Mouse (Mus musculus) mature B cell (primary cell): ENCODE data around the gene Wwc1.

ENCODE experiments used
- in situ Hi-C: fragments of 300-500 bp; cut with MboI; formaldehyde crosslinking; loops from 2 replicates; pipeline ENCODE4 v1.14.3; 2019

Gene Wwc1

DNA sequence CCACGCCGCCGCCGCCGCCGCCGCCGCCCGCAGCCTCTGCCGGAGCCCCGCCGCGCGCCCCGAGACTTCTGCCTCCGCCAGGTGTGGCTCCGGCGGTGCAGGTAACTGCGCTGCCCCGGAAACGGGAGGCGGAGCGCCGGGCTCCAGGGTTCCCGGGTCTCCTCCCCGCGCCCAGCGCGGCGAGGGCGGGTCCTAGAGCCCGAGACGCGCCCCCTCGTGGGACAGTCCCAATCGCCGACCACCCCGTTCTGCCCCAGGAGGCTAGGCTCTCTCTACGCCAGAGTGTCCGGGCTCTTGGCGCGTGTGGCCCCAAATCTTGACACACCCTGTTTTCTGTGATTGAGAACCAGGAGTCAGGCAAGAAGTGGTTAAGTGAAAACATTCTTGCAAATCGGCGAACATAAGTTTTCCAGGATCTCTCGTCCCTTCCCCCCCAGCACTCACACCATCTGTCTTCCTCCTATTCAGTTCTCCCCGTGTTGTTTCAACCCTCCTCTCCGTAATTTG lies at the start of gene Wwc1:
TSS of gene Wwc1 (minus strand) at position 117 of the 507 bp plus-strand sequence.
- in situ Hi-C loops = no loop called here

DNA sequence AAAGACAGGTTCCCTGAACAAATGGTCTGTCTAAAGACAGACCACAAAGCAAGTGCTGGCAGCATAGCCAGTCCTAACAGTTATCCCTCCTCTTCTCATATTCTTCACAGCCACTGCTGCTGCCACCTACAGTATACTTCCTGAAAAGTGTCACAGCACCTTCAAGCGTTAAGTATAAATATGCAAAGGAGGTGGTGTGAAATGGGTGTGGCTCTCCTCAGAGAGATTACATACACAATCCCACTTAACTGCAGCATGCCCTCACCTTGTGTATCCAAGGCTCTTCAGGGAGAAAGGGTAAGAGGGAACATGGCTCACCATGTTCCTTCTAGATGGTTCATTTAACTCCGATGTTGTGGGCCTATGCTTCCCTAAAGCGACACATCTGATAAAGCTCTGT lies 39.7 kb upstream of the Wwc1 start:
- in situ Hi-C loops = no loop called here

DNA sequence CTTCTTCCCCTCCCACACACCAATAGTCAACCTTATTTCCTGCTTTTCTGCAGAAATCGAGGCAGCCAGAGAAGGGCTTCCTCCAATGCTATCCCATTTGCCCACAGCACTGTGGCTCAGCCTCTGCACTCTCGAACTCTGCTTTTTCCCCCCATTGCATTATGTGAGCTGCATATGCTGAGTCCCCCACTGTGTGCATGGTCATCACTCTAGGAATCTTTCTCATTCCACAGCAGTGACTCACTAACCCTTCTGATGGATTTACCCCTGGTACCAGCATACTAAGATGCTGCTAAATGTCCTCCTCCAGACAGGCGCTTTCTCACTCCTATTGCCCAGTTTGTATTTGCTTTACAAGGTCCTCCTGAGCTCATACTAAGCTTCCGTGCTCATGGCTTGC lies 32.9 kb upstream of the Wwc1 start:
- in situ Hi-C loops = no loop called here

DNA sequence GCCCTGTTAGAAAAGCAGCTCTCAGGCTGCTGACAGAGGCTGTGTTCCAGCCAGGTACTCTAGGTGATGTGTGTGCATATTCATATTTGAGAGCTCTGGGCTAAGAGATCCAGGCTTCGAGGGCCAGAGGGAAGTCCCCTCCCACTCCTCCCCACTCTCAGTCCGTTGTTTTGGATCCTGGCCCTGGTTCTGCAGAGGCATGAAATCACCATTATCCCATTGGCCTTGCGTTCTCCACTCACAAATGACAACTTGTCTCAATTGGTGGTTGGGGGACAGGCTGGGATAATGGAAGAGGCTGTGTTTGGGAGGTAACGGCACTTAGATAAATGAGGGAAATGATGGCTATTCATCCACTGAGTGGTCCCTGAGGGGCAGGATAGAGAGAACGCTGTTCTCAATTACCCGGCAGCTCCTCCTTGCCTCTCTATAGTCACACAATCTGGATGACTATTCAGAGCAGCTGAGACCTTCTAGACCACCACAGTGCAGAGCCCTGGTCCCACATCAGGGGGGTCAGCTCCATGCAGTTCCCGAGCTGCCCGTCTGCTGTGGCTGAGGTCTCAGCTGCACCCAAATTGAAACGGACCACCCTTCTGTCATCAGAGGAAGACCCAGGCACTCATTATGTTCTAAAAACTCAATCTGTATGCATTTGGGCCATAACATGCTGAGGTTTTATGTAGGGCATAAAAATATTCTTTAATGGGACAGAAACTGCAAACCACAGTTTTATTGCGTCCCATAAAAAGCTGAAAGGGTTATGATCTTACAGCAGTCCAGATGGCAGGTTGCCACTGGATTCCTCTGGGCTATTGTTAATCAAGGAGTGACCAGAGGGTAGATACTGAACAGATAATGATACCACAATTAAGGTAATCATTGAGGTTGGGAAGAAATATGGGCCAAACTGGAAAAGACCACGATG lies 29.2 kb upstream of the Wwc1 start:
- in situ Hi-C loops = no loop called here

DNA sequence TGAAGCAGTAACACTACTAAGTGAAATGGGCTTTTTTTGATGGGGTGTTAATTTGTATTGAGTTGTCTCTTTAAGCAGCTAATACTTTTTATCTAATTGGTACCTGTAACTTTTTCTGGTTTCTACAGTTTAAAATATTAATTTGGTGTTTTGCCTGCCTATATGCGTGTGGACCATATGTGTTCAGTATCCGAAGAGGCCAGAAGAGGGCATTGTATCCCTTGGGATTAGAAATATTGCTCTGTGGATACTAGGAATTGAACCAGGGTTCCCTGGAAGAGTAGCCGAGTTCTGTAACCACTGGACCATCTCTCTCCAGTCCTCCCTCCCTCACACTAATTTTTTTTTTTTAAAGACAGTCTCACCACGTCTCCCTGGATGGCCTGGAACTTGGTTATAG lies 22.6 kb upstream of the Wwc1 start:
- in situ Hi-C loops = no loop called here

DNA sequence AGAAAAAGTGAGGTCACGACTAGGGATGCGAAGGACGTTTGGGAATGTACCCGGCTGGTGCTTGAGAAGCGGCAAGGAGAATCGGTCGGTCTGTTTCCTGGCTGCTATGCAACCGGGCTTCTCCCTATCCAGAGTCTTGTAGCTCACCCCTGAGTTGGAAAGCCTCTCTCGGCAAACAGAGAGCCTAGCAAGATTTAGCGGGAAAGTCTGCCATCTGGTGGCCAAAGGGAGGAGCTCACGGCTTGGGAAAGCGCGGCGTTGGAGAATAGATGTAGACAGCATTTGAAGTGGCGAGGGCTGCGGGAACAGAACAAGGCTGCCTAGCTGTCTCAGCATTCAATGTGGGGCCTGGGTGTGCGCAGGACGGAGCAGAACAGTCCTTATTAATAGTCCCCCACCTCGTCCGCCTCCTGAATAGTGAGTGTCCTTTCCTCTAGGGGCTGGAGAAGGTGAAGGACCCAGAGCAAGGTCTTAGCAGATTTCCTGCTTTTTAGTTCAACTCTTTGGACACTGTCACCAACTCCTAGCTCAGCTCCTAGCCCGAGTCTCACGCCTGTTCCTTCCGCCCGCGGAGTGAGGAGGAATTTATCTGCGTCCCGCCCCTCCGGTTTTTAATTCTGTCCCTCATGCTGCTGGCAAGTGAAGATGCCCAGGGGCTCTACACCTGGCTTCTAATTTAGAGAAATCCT lies 21.1 kb upstream of the Wwc1 start:
- in situ Hi-C loops = no loop called here

DNA sequence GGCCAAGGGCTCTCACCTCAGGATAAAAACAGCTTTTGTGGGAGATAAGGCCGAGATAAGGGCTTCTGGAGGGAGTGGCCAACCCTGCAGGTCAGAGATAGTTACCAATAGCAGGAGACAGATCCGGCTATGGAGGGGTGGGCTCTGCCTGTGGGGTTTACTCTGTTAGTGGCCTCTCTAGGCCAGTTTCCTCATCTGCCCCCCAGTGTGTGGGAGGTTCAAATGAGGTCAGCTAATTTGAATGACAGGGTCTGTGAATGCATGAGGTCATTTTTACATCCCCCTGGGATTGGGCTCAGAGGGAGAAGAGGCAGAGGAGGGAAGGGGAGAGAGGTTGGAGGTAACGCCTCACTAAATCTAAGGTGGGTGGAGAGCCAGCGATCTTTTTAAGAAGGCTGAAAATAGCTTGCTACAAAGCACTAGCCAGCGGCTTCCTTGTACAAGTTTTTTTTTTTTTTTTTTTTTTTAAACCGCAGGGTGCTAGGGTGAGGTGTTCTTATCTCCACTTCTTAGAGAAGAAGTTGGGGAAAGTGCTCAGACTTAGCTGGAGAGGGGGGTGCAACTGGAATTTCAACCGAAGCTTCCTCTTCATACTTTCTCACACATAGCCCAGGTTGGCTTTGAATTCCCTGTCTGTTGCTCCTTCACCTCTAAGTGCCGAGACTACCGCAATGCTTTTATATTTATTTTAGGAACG lies 20.4 kb upstream of the Wwc1 start:
- in situ Hi-C loops = no loop called here

DNA sequence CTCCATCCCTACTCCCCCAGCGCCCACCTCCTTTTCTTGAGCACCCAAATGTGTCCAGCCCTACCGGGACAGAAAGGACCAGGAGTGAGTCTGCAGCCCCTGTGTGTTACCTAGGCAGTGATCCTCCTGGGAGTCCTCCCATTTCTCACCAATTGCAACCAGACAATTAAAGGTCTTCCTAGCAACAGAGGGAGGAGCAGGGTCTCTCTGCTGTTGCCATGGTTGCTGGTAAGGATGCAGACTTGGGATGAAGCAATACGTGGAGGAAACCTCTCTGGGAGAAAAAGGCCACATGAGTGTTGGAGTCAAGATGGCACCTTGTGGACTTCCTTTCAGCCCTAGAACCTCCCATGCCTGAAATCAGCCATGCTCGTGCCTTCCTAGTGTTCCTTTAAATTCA lies 19.7 kb upstream of the Wwc1 start:
- in situ Hi-C loops = no loop called here

DNA sequence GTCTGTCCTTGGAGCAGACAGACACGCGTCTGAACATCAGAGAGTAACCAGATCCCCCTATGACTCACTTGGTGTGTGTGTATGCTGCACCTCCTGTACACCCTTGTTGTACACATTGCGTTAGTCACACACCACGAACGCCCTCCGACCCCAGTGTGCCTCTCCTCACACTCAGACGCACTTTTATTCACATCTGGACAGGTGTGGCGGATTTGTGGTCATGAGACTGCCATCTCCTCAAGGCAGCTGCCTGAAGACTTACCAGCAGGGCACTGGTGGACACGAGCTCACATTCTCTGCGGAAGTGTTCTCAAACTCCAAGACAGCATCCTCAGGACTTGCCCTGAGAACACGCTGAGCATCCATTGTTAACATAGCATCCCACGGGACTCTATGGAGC lies 17.7 kb upstream of the Wwc1 start:
- in situ Hi-C loops = no loop called here

DNA sequence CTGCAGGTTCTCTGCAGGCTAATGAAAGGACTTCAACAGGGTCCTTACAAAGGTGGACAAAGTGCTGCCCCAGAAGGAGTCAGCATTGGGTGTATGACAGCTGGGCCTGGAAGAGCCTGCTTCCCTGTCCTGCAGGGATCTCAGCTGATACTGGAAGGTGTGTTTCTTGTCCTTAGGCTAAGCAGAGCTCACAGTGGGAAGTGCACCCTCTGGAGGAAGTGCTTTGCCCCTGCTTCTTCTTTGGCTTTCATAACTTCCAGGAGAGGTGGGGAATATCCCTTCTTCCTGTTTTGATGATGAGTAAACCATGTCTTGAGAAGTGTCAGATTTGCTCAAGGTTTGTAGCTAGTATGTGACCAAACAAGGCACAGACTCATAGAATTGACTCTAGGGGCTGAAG lies 15.0 kb upstream of the Wwc1 start:
- in situ Hi-C loops = no loop called here

DNA sequence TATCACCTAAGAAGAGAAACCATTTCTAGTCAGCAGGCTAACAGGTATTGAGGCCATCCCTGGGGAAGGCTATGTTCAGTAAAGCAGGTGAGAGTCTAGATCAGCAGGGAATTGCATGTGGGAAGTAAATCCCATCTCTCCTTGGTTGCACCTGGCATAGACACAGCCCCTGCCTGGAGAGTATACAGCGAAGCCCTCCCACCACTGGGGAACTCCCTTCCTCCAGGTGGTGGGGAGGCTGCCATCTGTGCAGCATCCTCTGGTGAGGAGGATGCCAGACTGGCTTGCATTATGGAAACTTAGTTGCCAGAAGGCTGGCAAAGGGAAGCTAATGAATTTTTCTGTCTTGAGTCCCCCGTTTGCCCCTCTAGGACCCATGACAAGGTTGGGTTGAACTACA lies 11.5 kb upstream of the Wwc1 start:
- in situ Hi-C loops = no loop called here

DNA sequence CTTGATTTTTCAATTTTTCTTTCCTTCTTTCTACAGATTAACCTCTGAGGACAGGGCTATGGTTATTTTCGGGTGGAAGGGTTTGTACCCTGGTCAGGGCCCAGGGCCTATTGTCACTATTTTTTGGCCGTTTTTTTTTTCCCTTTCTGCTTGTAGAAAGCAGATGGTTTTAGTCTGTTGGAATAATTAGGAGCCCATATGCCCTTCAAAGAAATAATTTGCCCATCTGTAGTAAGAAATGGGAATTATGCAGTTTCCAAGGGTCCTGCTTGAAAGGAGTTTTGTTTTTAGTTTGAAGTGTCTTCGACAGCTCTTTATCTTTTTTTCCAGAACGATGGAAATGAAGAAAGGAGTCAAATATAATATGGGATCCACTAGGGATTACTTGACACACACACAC lies 9.6 kb upstream of the Wwc1 start:
- in situ Hi-C loops = no loop called here

DNA sequence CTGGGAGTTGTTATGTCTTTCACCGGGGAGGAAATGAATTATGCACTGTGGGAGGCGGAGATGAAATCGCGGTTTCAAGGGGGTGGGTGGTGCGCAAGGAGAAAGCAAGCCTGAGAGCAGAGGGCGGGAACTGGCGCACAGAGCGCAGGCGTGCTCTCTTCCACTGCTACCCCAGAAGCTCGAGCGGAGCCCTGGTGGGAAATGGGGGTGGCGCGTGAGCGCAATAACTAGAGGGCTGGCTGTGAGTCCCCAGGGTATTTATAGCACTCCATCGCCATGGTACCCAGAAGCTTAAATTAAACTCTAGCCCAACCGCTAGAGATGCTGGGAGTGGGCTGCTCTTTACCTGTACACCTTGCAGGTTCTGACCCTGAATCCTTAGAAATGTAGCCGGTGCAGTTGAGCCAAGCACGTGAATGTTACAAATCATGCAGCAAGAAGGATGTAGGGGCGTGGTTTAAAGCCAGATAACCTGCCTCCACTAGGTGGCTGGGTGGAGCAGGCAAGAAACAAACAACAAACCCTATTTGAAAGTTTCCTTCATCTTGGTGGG lies 5.6 kb upstream of the Wwc1 start:
- in situ Hi-C loops = no loop called here

DNA sequence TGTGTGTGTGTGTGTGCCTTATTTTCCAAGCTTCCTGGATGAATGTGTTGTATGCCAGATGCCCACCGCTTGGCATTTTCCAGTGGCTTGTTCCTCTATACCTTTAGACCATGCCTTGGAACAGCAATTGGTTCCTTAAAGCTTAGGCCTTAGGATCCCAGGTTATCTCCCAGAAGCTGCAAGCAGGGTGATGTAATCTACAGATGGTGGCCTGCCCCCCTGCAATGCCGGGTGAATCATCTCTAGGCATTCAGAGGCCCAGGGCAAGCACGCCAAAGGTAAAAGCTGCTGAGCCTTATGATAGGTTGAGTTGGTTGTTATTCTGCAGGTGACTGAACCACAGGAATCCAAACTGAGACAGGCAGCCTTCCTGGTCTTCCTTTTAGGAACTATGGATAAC lies 2.4 kb upstream of the Wwc1 start:
- in situ Hi-C loops = no loop called here

DNA sequence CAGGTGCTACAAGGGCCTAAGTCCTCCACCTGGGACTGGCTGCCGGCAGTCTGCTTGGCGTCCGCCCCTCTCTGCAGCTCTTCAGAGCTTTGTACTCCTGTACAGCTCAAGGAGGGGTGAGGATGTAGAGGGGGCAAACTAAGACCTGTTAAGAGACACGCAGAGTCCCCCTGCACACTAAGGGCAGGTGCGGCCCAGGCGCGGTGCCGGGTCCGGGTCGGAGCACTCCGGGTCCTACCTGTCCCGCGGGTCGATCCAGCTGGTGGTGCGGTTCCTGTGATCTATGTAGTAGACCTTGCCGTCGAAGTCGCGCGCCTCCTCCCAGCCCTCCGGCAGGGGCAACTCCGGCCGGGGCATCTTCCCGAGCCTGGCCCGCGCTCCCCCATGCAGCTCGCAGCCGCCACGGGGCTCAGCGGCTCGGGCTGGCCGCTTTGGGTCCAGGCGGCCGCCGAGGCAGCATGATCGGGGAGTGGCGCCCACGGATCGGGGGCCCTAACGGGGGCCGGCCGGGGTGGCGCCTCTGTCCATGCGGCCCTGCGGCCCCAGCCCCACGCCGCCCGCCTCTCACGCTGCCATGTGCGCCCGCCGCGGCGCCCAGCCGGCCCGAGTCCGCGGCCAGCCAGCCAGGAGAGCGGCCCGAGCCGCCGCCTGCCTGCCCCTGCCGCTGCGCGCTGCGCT lies 455 bp downstream of the Wwc1 start:
- in situ Hi-C loops = no loop called here

DNA sequence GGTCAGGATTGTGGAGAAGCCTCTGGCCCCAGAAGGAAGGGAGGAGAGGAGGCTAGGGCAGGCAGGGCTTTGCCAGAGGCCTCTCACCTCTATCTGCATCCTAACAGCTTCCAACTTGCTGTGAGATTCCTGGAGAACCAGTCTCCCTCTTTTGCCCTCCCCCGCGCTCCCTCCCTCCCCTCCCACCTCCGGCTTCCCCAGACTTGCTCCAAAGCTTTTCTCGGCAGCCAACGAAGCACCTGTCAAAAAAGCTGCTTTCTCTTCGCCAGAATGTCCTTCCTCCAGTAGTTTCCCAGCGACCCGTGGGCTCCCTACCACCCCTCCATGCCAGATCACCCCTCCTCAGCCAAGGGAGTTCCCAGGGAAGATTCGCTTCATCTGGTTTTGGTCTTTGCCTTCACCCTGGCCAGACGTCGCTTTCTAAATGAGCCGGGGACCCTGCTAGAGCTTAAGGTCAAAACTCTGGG lies 1.0 kb downstream of the Wwc1 start:
- in situ Hi-C loops = no loop called here

DNA sequence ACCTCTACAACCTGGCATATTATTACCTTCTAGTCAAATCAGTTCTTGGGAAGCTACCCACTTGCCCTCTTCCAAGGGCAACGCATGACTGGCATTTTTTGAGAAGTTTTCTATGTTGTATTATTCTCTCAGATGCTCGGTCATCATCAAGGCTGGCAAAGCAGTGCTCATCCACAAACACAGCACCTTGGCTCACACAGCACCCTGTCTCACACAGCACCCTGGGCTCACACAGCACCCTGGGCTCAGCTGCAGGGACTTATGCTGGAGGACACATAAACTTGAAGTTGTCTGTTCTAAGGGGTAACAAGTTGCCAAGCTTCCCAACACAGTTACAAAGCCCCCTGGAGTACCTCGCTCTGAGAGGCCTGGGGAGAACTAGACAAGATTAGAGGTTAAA lies 2.5 kb downstream of the Wwc1 start:
- in situ Hi-C loops = no loop called here

DNA sequence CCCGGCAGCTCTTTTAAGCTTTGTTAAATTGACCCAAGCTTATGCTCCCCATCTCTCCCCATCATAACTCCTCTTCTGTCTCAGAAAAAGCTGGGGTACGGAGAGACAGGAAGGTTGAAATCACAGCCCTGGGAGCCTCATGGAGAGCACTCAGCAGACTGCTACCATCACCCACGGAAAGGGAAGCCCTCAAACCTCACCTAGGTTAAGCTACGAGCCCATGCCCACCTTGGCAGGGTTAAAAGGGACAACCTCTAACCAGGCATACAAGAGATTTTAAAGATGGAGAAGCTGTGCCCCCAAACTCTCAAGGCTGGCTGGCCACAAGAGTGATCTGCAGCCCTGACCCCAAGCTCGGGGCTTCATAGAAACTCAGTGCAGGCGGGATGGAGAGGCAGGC lies 3.2 kb downstream of the Wwc1 start:
- in situ Hi-C loops = no loop called here

DNA sequence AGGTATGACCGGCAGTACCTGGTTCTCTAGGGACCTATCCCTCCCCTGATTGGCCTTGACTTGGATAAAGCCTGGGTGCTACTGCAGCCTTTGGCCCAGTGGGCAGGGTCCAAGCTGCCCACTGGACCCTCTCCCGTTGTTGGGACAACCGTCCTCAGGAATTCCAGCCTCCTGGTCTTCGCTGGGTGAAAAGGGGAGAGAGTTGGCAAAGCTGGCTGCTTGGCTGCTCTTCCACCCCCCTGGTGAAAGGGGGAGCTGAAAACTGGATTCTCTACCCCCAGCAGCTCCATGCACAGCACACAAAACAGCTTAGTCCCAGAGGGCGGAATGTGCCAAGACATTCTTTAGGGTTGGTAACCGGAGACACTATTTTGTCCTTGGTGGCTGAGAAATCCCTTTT lies 3.8 kb downstream of the Wwc1 start:
- in situ Hi-C loops = no loop called here

DNA sequence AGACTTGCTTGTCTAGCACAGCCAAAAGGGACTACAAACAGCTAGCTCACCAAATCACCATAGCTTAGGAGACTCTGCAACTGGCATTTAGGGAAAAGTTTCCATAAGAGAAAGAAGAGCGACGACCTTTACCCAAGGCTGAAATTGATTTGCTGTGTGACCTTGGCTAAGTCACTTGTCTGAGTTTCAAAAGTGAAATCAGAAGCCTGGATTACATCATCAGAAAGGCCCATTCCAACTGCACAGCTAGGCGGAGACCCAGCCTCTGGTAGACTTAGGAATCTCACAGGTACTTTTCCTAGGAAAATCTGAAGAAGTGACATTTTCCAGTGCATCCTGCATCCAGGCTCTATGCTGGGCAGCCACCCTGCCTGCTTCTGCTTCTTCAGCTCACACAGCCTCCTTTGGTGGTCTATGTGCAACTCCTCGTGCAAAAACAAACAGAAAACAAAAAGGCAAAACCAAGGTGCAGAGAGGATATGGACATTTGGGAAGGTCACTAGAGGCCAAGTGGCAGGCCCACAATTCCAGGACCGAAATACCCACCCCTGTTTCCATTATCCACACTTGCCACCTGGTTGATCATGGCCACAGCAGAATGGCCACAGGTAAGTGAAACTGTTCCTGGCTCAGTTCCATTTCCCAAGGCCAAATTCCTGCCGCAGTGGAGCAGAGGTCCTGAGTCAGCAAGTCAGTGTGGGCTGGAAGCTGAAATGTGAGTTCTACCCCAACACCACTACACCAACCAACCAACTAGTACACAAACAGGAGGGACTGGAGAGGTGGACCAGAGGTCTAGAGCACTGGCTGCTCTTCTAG lies 5.5 kb downstream of the Wwc1 start:
- in situ Hi-C loops = no loop called here

DNA sequence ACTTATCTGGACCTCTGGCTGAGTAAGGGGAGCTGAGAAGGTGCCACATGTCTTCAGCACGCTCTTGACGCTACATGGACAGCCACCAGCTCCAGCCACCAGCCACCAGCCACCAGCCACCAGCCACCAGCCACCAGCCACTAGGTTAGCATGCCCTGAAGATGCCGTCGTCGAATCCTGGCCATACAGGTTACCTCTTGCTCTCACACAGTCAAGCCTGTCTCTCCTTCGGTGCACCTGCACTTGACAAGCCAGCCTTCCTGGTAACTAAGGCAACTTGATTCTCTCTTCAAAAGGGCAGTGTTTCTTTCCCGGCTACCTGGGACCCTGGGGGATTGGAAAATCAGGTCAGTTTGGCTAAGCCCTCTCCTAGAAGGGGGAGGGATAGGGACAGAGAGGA lies 7.2 kb downstream of the Wwc1 start:
- in situ Hi-C loops = no loop called here
